Mouse (Mus musculus) c-Kit-positive CD71-negative TER-119-negative erythroid progenitor cells, embryonic 14.5 days (primary cell): ENCODE data around the gene Cyp2c38.
"Not testable (repeated sequence)": the region's sequence is repeated elsewhere in the genome, so short reads cannot be mapped to it uniquely, and the experiment has no call there.

Source experiments
- DNase-seq: peaks from one replicate; pipeline ENCODE4 v3.0.0-alpha.2; 2013; ENCODE audit warnings: low read depth

Cyp2c38 gene

DNA sequence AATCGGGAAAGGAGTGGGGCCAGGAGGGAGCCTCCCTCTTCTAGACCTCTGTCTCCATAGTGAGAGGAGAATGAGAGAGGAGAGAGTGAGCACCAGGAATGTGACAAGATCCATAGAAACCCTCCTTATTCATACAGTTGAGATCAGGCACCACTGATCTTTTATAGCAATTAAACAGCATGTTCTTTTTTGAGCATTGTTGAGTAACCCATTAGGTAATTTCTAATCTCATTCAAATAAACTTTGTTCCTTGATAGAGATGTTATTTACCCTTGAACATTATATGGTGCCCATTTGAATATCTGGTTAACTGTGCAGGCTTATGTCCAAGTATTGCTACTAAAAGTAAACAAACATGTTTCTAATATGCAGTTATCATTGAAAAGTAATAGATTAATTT is at the start of gene Cyp2c38:
Gene Cyp2c38, minus strand, starts transcription at position 135 of the 400 bp plus-strand sequence.
- DNase-seq = no peak

DNA sequence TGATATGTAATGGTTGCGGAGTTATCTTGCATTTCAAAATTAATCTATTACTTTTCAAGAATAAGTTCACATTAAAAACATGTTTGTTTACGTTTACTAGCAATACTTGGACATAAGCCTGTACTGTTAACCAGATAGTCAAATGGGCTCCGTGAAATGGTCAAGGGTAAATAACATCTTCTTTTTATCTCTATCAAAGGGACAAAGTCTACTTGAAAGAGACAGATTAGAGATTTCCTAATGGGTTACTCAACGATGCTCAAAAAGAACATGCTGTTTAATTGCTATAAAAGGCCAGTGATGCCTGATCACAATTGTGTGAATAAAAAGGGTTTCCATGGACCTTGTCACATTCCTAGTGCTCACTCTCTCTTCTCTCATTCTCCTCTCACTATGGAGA is 47.7 kb upstream of the Cyp2c38 start, which contains the start of gene Cyp2c39:
Gene Cyp2c39, plus strand, starts transcription at position 329 of the 400 bp plus-strand sequence.
- no peak for DNase-seq

DNA sequence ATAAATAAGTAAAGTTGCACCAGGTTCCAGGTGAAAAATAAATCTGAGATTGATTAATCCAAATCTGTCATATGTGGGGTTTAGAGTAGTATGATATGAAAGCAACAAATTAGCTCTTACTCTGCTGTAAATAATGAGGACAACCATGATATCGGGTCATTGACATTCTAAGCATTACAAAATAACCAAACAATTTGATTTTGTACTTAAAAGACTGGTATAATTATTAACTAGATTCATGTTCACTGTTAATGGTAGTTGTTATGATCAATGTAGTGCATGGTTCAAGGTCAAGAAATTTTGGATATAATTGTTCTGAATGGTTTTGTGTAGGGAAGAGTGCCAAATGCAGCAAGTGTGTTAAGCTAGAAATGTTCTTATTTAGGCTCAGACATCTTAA is 46.7 kb upstream of the Cyp2c38 start:
- no peak for DNase-seq

DNA sequence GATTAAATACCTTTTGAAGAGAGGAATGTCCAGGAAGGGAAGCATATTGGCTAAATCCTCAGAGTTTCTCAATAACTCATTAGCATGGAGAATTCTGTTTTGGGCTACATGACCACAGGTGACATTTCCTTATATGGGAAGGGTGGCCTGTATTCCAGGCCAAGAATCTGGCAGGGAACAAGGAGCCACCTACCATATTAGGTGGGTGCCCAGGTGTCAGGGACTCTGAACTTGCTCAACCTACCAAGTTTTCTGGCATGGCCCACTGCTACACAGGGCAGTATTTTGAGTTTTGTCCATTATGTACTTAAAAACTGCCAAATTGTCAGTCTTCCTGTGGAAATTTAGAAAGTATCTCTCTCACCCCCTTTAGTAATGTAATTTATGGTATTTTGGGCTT is 43.5 kb upstream of the Cyp2c38 start:
- DNase-seq = no peak

DNA sequence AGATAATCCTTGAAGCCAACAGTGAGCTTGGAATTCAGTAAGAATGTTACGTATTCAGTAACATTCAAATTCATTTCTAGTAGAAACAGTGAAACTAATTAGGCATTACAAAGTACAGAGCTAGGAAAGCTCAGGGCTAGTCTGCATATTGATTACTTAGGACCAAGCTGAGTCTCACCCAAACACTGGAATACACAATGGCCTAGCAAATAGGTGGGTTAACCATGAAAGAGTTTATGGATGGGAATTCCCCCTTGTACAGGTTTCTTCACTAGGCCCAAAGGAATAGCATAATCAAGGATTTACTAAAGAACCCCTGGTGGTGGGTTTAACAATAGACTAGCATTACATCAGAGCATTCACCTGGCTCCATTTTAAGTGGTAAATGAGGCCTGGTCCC is 21.1 kb upstream of the Cyp2c38 start:
- not testable (repeated sequence) for DNase-seq

DNA sequence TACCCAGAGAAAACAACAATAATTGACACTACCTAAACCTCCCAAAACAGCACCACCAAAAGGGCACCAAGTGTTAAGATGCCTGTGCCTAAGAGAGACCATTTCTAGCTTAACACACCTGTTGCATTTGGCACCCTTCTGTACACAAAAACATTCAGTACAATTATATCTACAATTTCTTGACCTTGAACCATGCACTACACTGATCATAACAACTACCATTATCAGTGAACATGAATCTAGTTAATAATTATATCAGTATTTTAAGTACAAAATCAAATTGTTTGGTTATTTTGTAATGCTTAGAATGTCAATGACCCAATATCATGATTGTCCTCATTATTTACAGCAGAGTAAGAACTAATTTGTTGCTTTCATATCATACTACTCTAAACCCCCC is 1.0 kb upstream of the Cyp2c38 start:
- DNase-seq = no peak
